Mouse (Mus musculus) olfactory bulb, adult 2 months (tissue): ENCODE measurements around the gene Cryz. TPM values are rescaled to one million over a fixed set of nuclear protein-coding genes. Genes with fewer than 3 reads are reported as not detected.

ENCODE experiments used
- H3K27ac ChIP-seq: fragments of 200-500 bp; 2 replicates; pipeline ENCODE4 v1.5.1; 2012; ENCODE audit warnings: low read depth, low read length; ENCODE audit not compliant: insufficient read depth
- H3K4me1 ChIP-seq: fragments of 200-500 bp; 2 replicates; pipeline ENCODE4 v1.6.1; 2012; ENCODE audit warnings: low read length; ENCODE audit not compliant: control insufficient read depth, insufficient read depth
- H3K4me3 ChIP-seq: fragments of 200-500 bp; 2 replicates; pipeline ENCODE4 v1.5.1; 2012; ENCODE audit warnings: mild to moderate bottlenecking, low read depth, low read length, moderate library complexity; ENCODE audit not compliant: insufficient read depth
- CTCF ChIP-seq: fragments of 200-500 bp; IDR thresholded peaks from 2 replicates; pipeline ENCODE4 v1.5.1; 2012; ENCODE audit warnings: low read depth, mild to moderate bottlenecking, low read length, moderate library complexity; ENCODE audit not compliant: insufficient read depth
- POLR2A ChIP-seq: fragments of 200-500 bp; IDR thresholded peaks from 2 replicates; pipeline ENCODE4 v1.6.1; 2012; ENCODE audit warnings: mild to moderate bottlenecking, low read depth, low read length, moderate library complexity; ENCODE audit not compliant: insufficient read depth
- WGBS: fragments of 180-500 bp; shearing (Covaris S2); methylation state at CpG from one replicate; pipeline ENCODE4 v1.1.7; 2018; 5-methylcytosine and 5-hydroxymethylcytosine counted together
- polyA plus RNA-seq: library from polyadenylated mRNA; stranded (reverse); fragments of >200 nt; gene quantifications from 2 replicates; pipeline ENCODE4 v1.2.4, GENCODE M21; 2012; ENCODE audit warnings: low replicate concordance; ENCODE audit not compliant: missing spikeins, insufficient read depth, insufficient read length

The Cryz gene
- polyA plus RNA-seq, 1 experiment, result not detected

- H3K4me3 ChIP-seq, result no peak overlapping the region
- 88% methylated on average over 6 of the region's 6 CpGs for WGBS
- no peak overlapping the region for H3K27ac ChIP-seq
- TF ChIP-seq CTCF, result no peak
- TF ChIP-seq POLR2A, result no peak
- peaks cover 2% of the 10 kb centered on the region; the same call in 1 of the 2 replicates for H3K4me1 ChIP-seq
Observed at GRCm38 (mm10) chr3:154654284-154654683, 57.8 kb downstream of the Cryz start.

GRCm38 (mm10) chr3:154654901-154655300, 58.4 kb downstream of the Cryz start:
- Histone ChIP-seq H3K4me1 (peaks cover 1% of the 10 kb centered on the region; the same call in 1 of the 2 replicates), H3K4me3 (no peak overlapping the region), H3K27ac (no peak overlapping the region)
- TF ChIP-seq POLR2A, result no peak
- no peak for TF ChIP-seq CTCF
- WGBS, result 87% methylated on average over 12 of the region's 12 CpGs

- Histone ChIP-seq H3K4me1 (0 out of 2 replicates have a peak, but pooled peaks cover 2% of the 10 kb centered on the region), H3K27ac (no peak overlapping the region), H3K4me3 (no peak overlapping the region)
- TF ChIP-seq POLR2A (no peak), CTCF (no peak)
- WGBS, result 93% methylated on average over 5 of the region's 5 CpGs
Observed at GRCm38 (mm10) chr3:154655711-154656110, 59.2 kb downstream of the Cryz start.

- 20% methylated on average over 7 of the region's 7 CpGs for WGBS
- TF ChIP-seq POLR2A, result no peak
- no peak for TF ChIP-seq CTCF
- peak within 1 kb of the TSS; percentile 52 for H3K4me3 ChIP-seq
Observed at GRCm38 (mm10) chr3:154663545-154663944, 67.0 kb downstream of the Cryz start, which contains the start of gene Erich3. Gene Erich3 (plus strand): TSS chr3:154663859.

GRCm38 (mm10) chr3:154663976-154664581, 67.6 kb downstream of the Cryz start:
- WGBS, result 4% methylated on average over 25 of the region's 27 CpGs
- 0 out of 2 replicates have a peak, but pooled peaks have one; percentile 11 for TF ChIP-seq POLR2A
- no peak for TF ChIP-seq CTCF
- H3K4me1 ChIP-seq, result peaks cover 11% of the 10 kb centered on the region
- peak overlapping the region; percentile 49 for H3K27ac ChIP-seq
- H3K4me3 ChIP-seq, result peak overlapping the region; percentile 52

More at GRCm38 (mm10) chr3:154663545-154663944, 67.0 kb downstream of the Cryz start, which contains the start of gene Erich3:
- peaks cover 11% of the 10 kb centered on the region for H3K4me1 ChIP-seq
- peak within 1 kb of the TSS; percentile 49 for H3K27ac ChIP-seq

- no peak overlapping the region for H3K4me3 ChIP-seq
- WGBS, result 30% methylated on average over 4 of the region's 4 CpGs
Observed at GRCm38 (mm10) chr3:154664636-154665035, 68.1 kb downstream of the Cryz start.

GRCm38 (mm10) chr3:154668485-154668884, 72.0 kb downstream of the Cryz start:
- Histone ChIP-seq H3K4me3 (no peak overlapping the region), H3K27ac (no peak overlapping the region), H3K4me1 (peaks cover 4% of the 10 kb centered on the region)
- TF ChIP-seq POLR2A (no peak), CTCF (no peak)
- WGBS, result 84% methylated on average over 3 of the region's 3 CpGs

More at GRCm38 (mm10) chr3:154664636-154665035, 68.1 kb downstream of the Cryz start:
- peaks cover 11% of the 10 kb centered on the region for H3K4me1 ChIP-seq
- peak overlapping the region; percentile 49 for H3K27ac ChIP-seq
- no peak for TF ChIP-seq CTCF
- no peak for TF ChIP-seq POLR2A

GRCm38 (mm10) chr3:154670584-154670983, 74.1 kb downstream of the Cryz start:
- TF ChIP-seq CTCF (no peak), POLR2A (no peak)
- Histone ChIP-seq H3K4me1 (peaks cover 4% of the 10 kb centered on the region; the same call in 1 of the 2 replicates), H3K4me3 (no peak overlapping the region), H3K27ac (no peak overlapping the region)
- WGBS, result 94% methylated on average over 6 of the region's 6 CpGs

GRCm38 (mm10) chr3:154671013-154671412, 74.5 kb downstream of the Cryz start:
- Histone ChIP-seq H3K4me3 (no peak overlapping the region), H3K27ac (no peak overlapping the region), H3K4me1 (peaks cover 4% of the 10 kb centered on the region; the same call in 1 of the 2 replicates)
- WGBS, result 84% methylated on average over 5 of the region's 5 CpGs
- TF ChIP-seq POLR2A (no peak), CTCF (no peak)

Other genes with a start within 250 kb of the Cryz start
- not detected in 2 replicates for gene Tyw3, start 393 bp downstream of the Cryz start, polyA plus RNA-seq
- gene Erich3, start 67.1 kb downstream of the Cryz start, polyA plus RNA-seq, result not detected in 2 replicates